Mouse (Mus musculus): ENCODE results near the gene Anks1. TPM values are rescaled to one million over a fixed set of nuclear protein-coding genes. Genes with fewer than 3 reads are reported as not detected.
A peak's percentile ranks its signal among the peaks of the same experiment; 100 is the strongest.
"Not testable (repeated sequence)": the region's sequence is repeated elsewhere in the genome, so short reads cannot be mapped to it uniquely, and the experiment has no call there.

The Anks1 gene
- total and polyA plus RNA-seq, 2 experiments = 8.8 to 10.0 TPM

- Histone ChIP-seq H3K36me3 (ENCODE audit: control insufficient read depth, insufficient read depth, low read length) (no peaks in the 10 kb centered on the region), H3K4me1 (ENCODE audit: control insufficient read depth, insufficient read depth, low read length) (0 out of 2 replicates have a peak, but pooled peaks cover 2% of the 10 kb centered on the region), H3K27me3 (ENCODE audit: control insufficient read depth, insufficient read depth, low read length) (no peaks in the 10 kb centered on the region), H3K9ac (ENCODE audit: low read depth, low read length) (no peak overlapping the region), H3K79me2 (ENCODE audit: control insufficient read depth, insufficient read depth, low read length) (peaks cover 31% of the 10 kb centered on the region; the same call in 1 of the 2 replicates), H3K4me3 (ENCODE audit: insufficient read depth, low read depth, low read length) (no peak overlapping the region), H3K27ac (replicated peaks; ENCODE audit: insufficient read depth, low read depth, low read length) (no peak overlapping the region)
- no peak for TF ChIP-seq CTCF (IDR thresholded peaks at IDR 0.05; ENCODE audit: low read depth, low read length)
- TF ChIP-seq POLR2A (IDR thresholded peaks at IDR 0.05; ENCODE audit: extremely low read depth, insufficient read depth, low read length) = no peak
- no peak for DNase-seq (ENCODE audit: extremely low read depth, low read depth, low spot score)
- 94% methylated on average over 2 of the region's 2 CpGs for WGBS
These were observed 38.0 kb downstream of the Anks1 start for GRCm38 (mm10) chr17:27947155-27947554.

- Histone ChIP-seq H3K79me2 (ENCODE audit: control insufficient read depth, insufficient read depth, low read length) (peaks cover 27% of the 10 kb centered on the region; the same call in 1 of the 2 replicates), H3K27me3 (ENCODE audit: control insufficient read depth, insufficient read depth, low read length) (no peaks in the 10 kb centered on the region), H3K36me3 (ENCODE audit: control insufficient read depth, insufficient read depth, low read length) (no peaks in the 10 kb centered on the region), H3K4me3 (ENCODE audit: insufficient read depth, low read depth, low read length) (no peak overlapping the region), H3K9ac (ENCODE audit: low read depth, low read length) (no peak overlapping the region), H3K4me1 (ENCODE audit: control insufficient read depth, insufficient read depth, low read length) (no peaks in the 10 kb centered on the region), H3K27ac (replicated peaks; ENCODE audit: insufficient read depth, low read depth, low read length) (no peak overlapping the region)
- no peak for DNase-seq (ENCODE audit: extremely low read depth, low read depth, low spot score)
- TF ChIP-seq CTCF (IDR thresholded peaks at IDR 0.05; ENCODE audit: low read depth, low read length) (no peak), POLR2A (IDR thresholded peaks at IDR 0.05; ENCODE audit: extremely low read depth, insufficient read depth, low read length) (no peak)
- WGBS = 86% methylated on average over 6 of the region's 6 CpGs
These were observed 44.0 kb downstream of the Anks1 start for GRCm38 (mm10) chr17:27953136-27953535.

GRCm38 (mm10) chr17:27954629-27955402 lies 45.7 kb downstream of the Anks1 start:
- H3K4me1 ChIP-seq (ENCODE audit: control insufficient read depth, insufficient read depth, low read length) = no peaks in the 10 kb centered on the region
- no peaks in the 10 kb centered on the region for H3K27me3 ChIP-seq (ENCODE audit: control insufficient read depth, insufficient read depth, low read length)
- H3K36me3 ChIP-seq (ENCODE audit: control insufficient read depth, insufficient read depth, low read length) = no peaks in the 10 kb centered on the region
- WGBS = 58% methylated on average over 14 of the region's 14 CpGs
- TF ChIP-seq CTCF (IDR thresholded peaks at IDR 0.05; ENCODE audit: low read depth, low read length) (no peak), POLR2A (IDR thresholded peaks at IDR 0.05; ENCODE audit: extremely low read depth, insufficient read depth, low read length) (no peak)
- no peak overlapping the region for H3K9ac ChIP-seq (ENCODE audit: low read depth, low read length)
- DNase-seq (ENCODE audit: extremely low read depth, low read depth, low spot score) = no peak
- H3K27ac ChIP-seq (replicated peaks; ENCODE audit: insufficient read depth, low read depth, low read length) = no peak overlapping the region
- H3K79me2 ChIP-seq (ENCODE audit: control insufficient read depth, insufficient read depth, low read length) = peaks cover 16% of the 10 kb centered on the region; the same call in 1 of the 2 replicates
- H3K4me3 ChIP-seq (ENCODE audit: insufficient read depth, low read depth, low read length) = no peak overlapping the region

GRCm38 (mm10) chr17:27957649-27958048 lies 48.5 kb downstream of the Anks1 start:
- DNase-seq (ENCODE audit: extremely low read depth, low read depth, low spot score) = no peak
- Histone ChIP-seq H3K4me1 (ENCODE audit: control insufficient read depth, insufficient read depth, low read length) (no peaks in the 10 kb centered on the region), H3K4me3 (ENCODE audit: insufficient read depth, low read depth, low read length) (no peak overlapping the region), H3K9ac (ENCODE audit: low read depth, low read length) (no peak overlapping the region), H3K27me3 (ENCODE audit: control insufficient read depth, insufficient read depth, low read length) (no peaks in the 10 kb centered on the region), H3K27ac (replicated peaks; ENCODE audit: insufficient read depth, low read depth, low read length) (no peak overlapping the region), H3K36me3 (ENCODE audit: control insufficient read depth, insufficient read depth, low read length) (no peaks in the 10 kb centered on the region), H3K79me2 (ENCODE audit: control insufficient read depth, insufficient read depth, low read length) (peaks cover 29% of the 10 kb centered on the region; the same call in 1 of the 2 replicates)
- WGBS = 95% methylated on average over 9 of the region's 9 CpGs
- no peak for TF ChIP-seq POLR2A (IDR thresholded peaks at IDR 0.05; ENCODE audit: extremely low read depth, insufficient read depth, low read length)
- no peak for TF ChIP-seq CTCF (IDR thresholded peaks at IDR 0.05; ENCODE audit: low read depth, low read length)

GRCm38 (mm10) chr17:27960128-27961111 lies 51.3 kb downstream of the Anks1 start:
- Histone ChIP-seq H3K27me3 (ENCODE audit: control insufficient read depth, insufficient read depth, low read length) (no peaks in the 10 kb centered on the region), H3K79me2 (ENCODE audit: control insufficient read depth, insufficient read depth, low read length) (peaks cover 29% of the 10 kb centered on the region; the same call in 1 of the 2 replicates), H3K36me3 (ENCODE audit: control insufficient read depth, insufficient read depth, low read length) (no peaks in the 10 kb centered on the region), H3K4me1 (ENCODE audit: control insufficient read depth, insufficient read depth, low read length) (peaks cover 4% of the 10 kb centered on the region; the same call in 1 of the 2 replicates), H3K27ac (replicated peaks; ENCODE audit: insufficient read depth, low read depth, low read length) (peak overlapping the region; percentile 54; the same call in 1 of the 2 replicates), H3K4me3 (ENCODE audit: insufficient read depth, low read depth, low read length) (no peak overlapping the region), H3K9ac (ENCODE audit: low read depth, low read length) (no peak overlapping the region)
- TF ChIP-seq CTCF (IDR thresholded peaks at IDR 0.05; ENCODE audit: low read depth, low read length) (no peak), POLR2A (IDR thresholded peaks at IDR 0.05; ENCODE audit: extremely low read depth, insufficient read depth, low read length) (no peak)
- 78% methylated on average over 21 of the region's 21 CpGs for WGBS
- no peak for DNase-seq (ENCODE audit: extremely low read depth, low read depth, low spot score)

- H3K27ac ChIP-seq (replicated peaks; ENCODE audit: insufficient read depth, low read depth, low read length); H3K27me3 ChIP-seq (ENCODE audit: control insufficient read depth, insufficient read depth, low read length); DNase-seq (ENCODE audit: extremely low read depth, low read depth, low spot score); H3K4me3 ChIP-seq (ENCODE audit: insufficient read depth, low read depth, low read length); H3K36me3 ChIP-seq (ENCODE audit: control insufficient read depth, insufficient read depth, low read length); H3K9ac ChIP-seq (ENCODE audit: low read depth, low read length): not testable (repeated sequence)
- H3K4me1 ChIP-seq (ENCODE audit: control insufficient read depth, insufficient read depth, low read length) = peaks cover 12% of the 10 kb centered on the region; the same call in 1 of the 2 replicates
- peaks cover 29% of the 10 kb centered on the region; the same call in 1 of the 2 replicates for H3K79me2 ChIP-seq (ENCODE audit: control insufficient read depth, insufficient read depth, low read length)
- WGBS = 98% methylated on average over 7 of the region's 7 CpGs
These were observed 54.0 kb downstream of the Anks1 start for GRCm38 (mm10) chr17:27963120-27963519.

Data from liver, adult 2 months (tissue).